Mouse (Mus musculus): ENCODE results near the gene Ebp. TPM values are rescaled to one million over a fixed set of nuclear protein-coding genes. Genes with fewer than 3 reads are reported as not detected.

Ebp gene
- polyA plus RNA-seq, 1 experiment from 2014 or later: 58.1 TPM

- H3K9me3 ChIP-seq (ENCODE audit: low read length): no peaks in the 10 kb centered on the region
- no peaks in the 10 kb centered on the region for H3K27me3 ChIP-seq (replicated peaks; ENCODE audit: insufficient read depth, low read length)
- H3K9ac ChIP-seq (replicated peaks; ENCODE audit: low read depth): peak within 1 kb of the TSS; percentile 54
- peak within 1 kb of the TSS; percentile 95 for H3K27ac ChIP-seq (ENCODE audit: low read length)
- H3K4me1 ChIP-seq (ENCODE audit: insufficient read depth, low read depth, low read length): no peaks in the 10 kb centered on the region
- H3K36me3 ChIP-seq (ENCODE audit: insufficient read depth, low read length): no peaks in the 10 kb centered on the region
- H3K4me2 ChIP-seq (replicated peaks; ENCODE audit: low read depth, low read length): peak within 1 kb of the TSS; percentile 50
- peak; percentile 97 for ATAC-seq
- H3K4me3 ChIP-seq (ENCODE audit: low read depth, low read length): peak within 1 kb of the TSS; percentile 64
- 10% methylated on average over 41 of the region's 65 CpGs for WGBS
- TF ChIP-seq CTCF (IDR thresholded peaks at IDR 0.05) (no peak), EP300 (IDR thresholded peaks at IDR 0.05) (no peak)
- peak; percentile 94 for DNase-seq (ENCODE audit: low spot score)
Measured at GRCm38 (mm10) chrX:8145153-8145991, 47.9 kb downstream of the Ebp start, which contains the start of gene Rbm3. Rbm3 (minus strand) TSS chrX:8145880.

GRCm38 (mm10) chrX:8143750-8144149 is 49.6 kb downstream of the Ebp start:
- H3K9me3 ChIP-seq (ENCODE audit: low read length): no peaks in the 10 kb centered on the region
- H3K9ac ChIP-seq (replicated peaks; ENCODE audit: low read depth): no peak overlapping the region
- peak overlapping the region; percentile 50; the same call in 1 of the 2 replicates for H3K4me2 ChIP-seq (replicated peaks; ENCODE audit: low read depth, low read length)
- H3K4me1 ChIP-seq (ENCODE audit: insufficient read depth, low read depth, low read length): no peaks in the 10 kb centered on the region
- H3K27ac ChIP-seq (ENCODE audit: low read length): no peak overlapping the region
- H3K27me3 ChIP-seq (replicated peaks; ENCODE audit: insufficient read depth, low read length): no peaks in the 10 kb centered on the region
- no peak for TF ChIP-seq CTCF (IDR thresholded peaks at IDR 0.05)
- TF ChIP-seq EP300 (IDR thresholded peaks at IDR 0.05): no peak
- ATAC-seq (no peak), DNase-seq (ENCODE audit: low spot score) (no peak)
- no peaks in the 10 kb centered on the region for H3K36me3 ChIP-seq (ENCODE audit: insufficient read depth, low read length)
- H3K4me3 ChIP-seq (ENCODE audit: low read depth, low read length): no peak overlapping the region; the same call in 1 of the 2 replicates
- WGBS: 58% methylated on average over 7 of the region's 7 CpGs

- no peak overlapping the region for H3K4me3 ChIP-seq (ENCODE audit: low read depth, low read length)
- no peaks in the 10 kb centered on the region for H3K36me3 ChIP-seq (ENCODE audit: insufficient read depth, low read length)
- no peaks in the 10 kb centered on the region for H3K27me3 ChIP-seq (replicated peaks; ENCODE audit: insufficient read depth, low read length)
- no peaks in the 10 kb centered on the region for H3K4me1 ChIP-seq (ENCODE audit: insufficient read depth, low read depth, low read length)
- WGBS: 82% methylated on average over 7 of the region's 7 CpGs
- DNase-seq (ENCODE audit: low spot score): no peak
- no peak overlapping the region for H3K4me2 ChIP-seq (replicated peaks; ENCODE audit: low read depth, low read length)
- no peaks in the 10 kb centered on the region for H3K9me3 ChIP-seq (ENCODE audit: low read length)
- no peak overlapping the region for H3K9ac ChIP-seq (replicated peaks; ENCODE audit: low read depth)
- no peak for ATAC-seq
- no peak overlapping the region for H3K27ac ChIP-seq (ENCODE audit: low read length)
- TF ChIP-seq EP300 (IDR thresholded peaks at IDR 0.05): no peak
- TF ChIP-seq CTCF (IDR thresholded peaks at IDR 0.05): no peak
Measured at GRCm38 (mm10) chrX:8142948-8143347, 50.4 kb downstream of the Ebp start.

GRCm38 (mm10) chrX:8141058-8141457 is 52.3 kb downstream of the Ebp start:
- no peaks in the 10 kb centered on the region for H3K4me1 ChIP-seq (ENCODE audit: insufficient read depth, low read depth, low read length)
- no peaks in the 10 kb centered on the region for H3K27me3 ChIP-seq (replicated peaks; ENCODE audit: insufficient read depth, low read length)
- no peak overlapping the region for H3K4me2 ChIP-seq (replicated peaks; ENCODE audit: low read depth, low read length)
- DNase-seq (ENCODE audit: low spot score) (no peak), ATAC-seq (no peak)
- no peak overlapping the region for H3K9ac ChIP-seq (replicated peaks; ENCODE audit: low read depth)
- no peak overlapping the region for H3K4me3 ChIP-seq (ENCODE audit: low read depth, low read length)
- 63% methylated on average over 3 of the region's 3 CpGs for WGBS
- no peak overlapping the region for H3K27ac ChIP-seq (ENCODE audit: low read length)
- no peak for TF ChIP-seq CTCF (IDR thresholded peaks at IDR 0.05)
- no peak for TF ChIP-seq EP300 (IDR thresholded peaks at IDR 0.05)
- no peaks in the 10 kb centered on the region for H3K36me3 ChIP-seq (ENCODE audit: insufficient read depth, low read length)
- no peaks in the 10 kb centered on the region for H3K9me3 ChIP-seq (ENCODE audit: low read length)

- no peak overlapping the region for H3K4me2 ChIP-seq (replicated peaks; ENCODE audit: low read depth, low read length)
- TF ChIP-seq CTCF (IDR thresholded peaks at IDR 0.05) (no peak), EP300 (IDR thresholded peaks at IDR 0.05) (no peak)
- no peak for ATAC-seq
- H3K27me3 ChIP-seq (replicated peaks; ENCODE audit: insufficient read depth, low read length): no peaks in the 10 kb centered on the region
- WGBS: 100% methylated on average over 2 of the region's 2 CpGs
- no peaks in the 10 kb centered on the region for H3K4me1 ChIP-seq (ENCODE audit: insufficient read depth, low read depth, low read length)
- H3K9ac ChIP-seq (replicated peaks; ENCODE audit: low read depth): no peak overlapping the region
- no peaks in the 10 kb centered on the region for H3K9me3 ChIP-seq (ENCODE audit: low read length)
- no peaks in the 10 kb centered on the region for H3K36me3 ChIP-seq (ENCODE audit: insufficient read depth, low read length)
- no peak for DNase-seq (ENCODE audit: low spot score)
- H3K27ac ChIP-seq (ENCODE audit: low read length): no peak overlapping the region
- no peak overlapping the region for H3K4me3 ChIP-seq (ENCODE audit: low read depth, low read length)
Measured at GRCm38 (mm10) chrX:8140446-8140845, 52.9 kb downstream of the Ebp start.

GRCm38 (mm10) chrX:8139480-8139879 is 53.8 kb downstream of the Ebp start:
- no peak for ATAC-seq
- DNase-seq (ENCODE audit: low spot score): no peak
- H3K9ac ChIP-seq (replicated peaks; ENCODE audit: low read depth): no peak overlapping the region
- WGBS: 29% methylated on average over 1 of the region's 1 CpGs
- no peak overlapping the region for H3K4me2 ChIP-seq (replicated peaks; ENCODE audit: low read depth, low read length)
- no peaks in the 10 kb centered on the region for H3K27me3 ChIP-seq (replicated peaks; ENCODE audit: insufficient read depth, low read length)
- H3K36me3 ChIP-seq (ENCODE audit: insufficient read depth, low read length): no peaks in the 10 kb centered on the region
- TF ChIP-seq EP300 (IDR thresholded peaks at IDR 0.05): no peak
- 0 out of 2 replicates have a peak, but pooled peaks have one; percentile 15 for TF ChIP-seq CTCF (IDR thresholded peaks at IDR 0.05)
- no peaks in the 10 kb centered on the region for H3K9me3 ChIP-seq (ENCODE audit: low read length)
- no peaks in the 10 kb centered on the region for H3K4me1 ChIP-seq (ENCODE audit: insufficient read depth, low read depth, low read length)
- H3K4me3 ChIP-seq (ENCODE audit: low read depth, low read length): no peak overlapping the region
- H3K27ac ChIP-seq (ENCODE audit: low read length): no peak overlapping the region

Measured in lung, postnatal 0 days (tissue).